Mouse (Mus musculus): ENCODE measurements around the gene Dnajc14. TPM values are rescaled to one million over a fixed set of nuclear protein-coding genes. Genes with fewer than 3 reads are reported as not detected.
A peak's percentile ranks its signal among the peaks of the same experiment; 100 is the strongest.

The Dnajc14 gene
- 54.1 and 59.5 TPM in 2 replicates for polyA plus RNA-seq (2015; fragmentation: Nextera tagmentation; extraction: Ambion mirVana)

DNA sequence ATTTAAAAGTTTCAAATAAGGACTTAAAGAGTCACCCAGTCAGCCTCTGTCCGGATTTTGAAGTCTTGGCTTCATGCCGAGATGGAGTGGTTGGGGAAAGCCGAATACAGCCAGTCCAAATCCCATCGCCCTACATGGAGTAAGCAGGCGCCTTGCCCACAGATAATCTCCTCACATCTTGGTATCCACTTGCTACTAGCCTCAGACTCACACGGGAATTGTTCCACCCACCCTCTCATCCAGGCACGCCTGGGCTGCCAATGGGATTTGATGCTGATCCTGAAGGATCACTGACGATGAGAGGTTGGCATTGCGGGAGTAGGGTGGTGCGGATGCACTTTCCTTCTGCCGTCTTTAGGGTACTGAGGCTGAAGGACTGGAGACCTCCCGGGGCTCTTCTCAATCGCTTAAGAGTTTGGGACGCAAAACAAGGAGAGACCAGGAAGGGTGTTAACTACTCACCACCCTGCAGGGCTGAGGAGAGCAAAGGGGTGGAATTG lies at the start of gene Dnajc14:
Gene Dnajc14 (plus strand): TSS at position 292 of the 500 bp plus-strand sequence.
- no peak for ATAC-seq (ENCODE audit: insufficient read depth, low FRiP score)
- WGBS = under 1% methylated on average over 14 of the region's 14 CpGs
- peaks cover 29% of the 10 kb centered on the region for H3K4me1 ChIP-seq (ENCODE audit: control insufficient read depth, insufficient read depth, low read length)

DNA sequence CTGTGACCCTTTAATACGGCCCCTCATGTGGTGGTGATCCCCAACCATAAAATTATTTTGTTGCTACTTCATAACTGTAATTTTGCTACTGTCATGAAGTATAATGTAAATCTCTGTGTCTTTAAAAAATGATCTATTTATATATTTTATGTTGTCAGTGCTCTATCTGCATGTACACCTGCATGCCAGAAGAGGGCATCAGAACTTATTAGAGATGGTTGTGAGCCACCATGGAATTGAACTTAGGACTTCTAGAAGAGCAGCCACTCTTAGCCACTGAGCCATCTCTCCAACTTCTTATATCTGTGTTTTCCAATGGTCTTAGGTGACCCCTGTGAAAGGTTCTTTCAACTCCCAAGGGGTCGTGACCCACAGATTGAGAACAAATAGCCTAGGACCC lies 31.0 kb upstream of the Dnajc14 start:
- Histone ChIP-seq H3K9ac (ENCODE audit: low read length) (no peak overlapping the region), H3K36me3 (ENCODE audit: control insufficient read depth, insufficient read depth, low read length) (no peaks in the 10 kb centered on the region), H3K9me3 (replicated peaks; ENCODE audit: control insufficient read depth, low read length) (no peaks in the 10 kb centered on the region), H3K27ac (ENCODE audit: low read length) (no peak overlapping the region), H3K4me2 (ENCODE audit: low read depth, low read length) (no peak overlapping the region), H3K27me3 (ENCODE audit: control insufficient read depth, insufficient read depth, low read length) (no peaks in the 10 kb centered on the region), H3K4me3 (replicated peaks; ENCODE audit: low read length) (no peak overlapping the region), H3K4me1 (ENCODE audit: control insufficient read depth, insufficient read depth, low read length) (no peaks in the 10 kb centered on the region)
- 78% methylated on average over 2 of the region's 2 CpGs for WGBS
- ATAC-seq (ENCODE audit: insufficient read depth, low FRiP score) = no peak

More for the DNA sequence above, at the start of gene Dnajc14:
- Histone ChIP-seq H3K9ac (ENCODE audit: low read length) (peak within 1 kb of the TSS; percentile 79), H3K4me3 (replicated peaks; ENCODE audit: low read length) (peak within 1 kb of the TSS; percentile 56), H3K27me3 (ENCODE audit: control insufficient read depth, insufficient read depth, low read length) (no peaks in the 10 kb centered on the region), H3K9me3 (replicated peaks; ENCODE audit: control insufficient read depth, low read length) (no peaks in the 10 kb centered on the region), H3K4me2 (ENCODE audit: low read depth, low read length) (peak within 1 kb of the TSS; percentile 83), H3K36me3 (ENCODE audit: control insufficient read depth, insufficient read depth, low read length) (no peaks in the 10 kb centered on the region), H3K27ac (ENCODE audit: low read length) (peak within 1 kb of the TSS; percentile 96)

DNA sequence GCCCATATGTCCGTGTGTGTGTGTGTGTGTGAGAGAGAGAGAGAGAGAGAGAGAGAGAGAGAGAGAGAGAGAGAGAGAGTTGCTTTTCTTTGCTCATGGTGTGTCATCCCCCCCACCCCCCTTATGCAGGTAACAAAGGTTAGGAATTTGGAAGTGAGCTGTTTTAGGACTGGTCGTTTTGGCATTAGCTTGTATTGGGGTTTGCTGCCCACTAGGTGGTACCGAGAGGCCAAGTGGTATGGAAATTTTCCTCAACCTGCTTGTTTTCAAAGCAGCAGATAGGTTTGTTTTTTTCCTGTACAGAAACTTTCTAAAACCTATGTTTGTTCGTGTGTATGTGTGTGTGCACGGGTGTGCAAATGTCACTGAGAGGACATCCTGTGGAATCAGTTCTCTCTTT lies 30.2 kb upstream of the Dnajc14 start:
- Histone ChIP-seq H3K4me3 (replicated peaks; ENCODE audit: low read length) (no peak overlapping the region), H3K4me2 (ENCODE audit: low read depth, low read length) (no peak overlapping the region), H3K4me1 (ENCODE audit: control insufficient read depth, insufficient read depth, low read length) (0 out of 2 replicates have a peak, but pooled peaks cover 4% of the 10 kb centered on the region), H3K9me3 (replicated peaks; ENCODE audit: control insufficient read depth, low read length) (no peaks in the 10 kb centered on the region), H3K27ac (ENCODE audit: low read length) (no peak overlapping the region), H3K9ac (ENCODE audit: low read length) (no peak overlapping the region), H3K27me3 (ENCODE audit: control insufficient read depth, insufficient read depth, low read length) (no peaks in the 10 kb centered on the region), H3K36me3 (ENCODE audit: control insufficient read depth, insufficient read depth, low read length) (no peaks in the 10 kb centered on the region)
- ATAC-seq (ENCODE audit: insufficient read depth, low FRiP score) = no peak
- 30% methylated on average over 5 of the region's 5 CpGs for WGBS

DNA sequence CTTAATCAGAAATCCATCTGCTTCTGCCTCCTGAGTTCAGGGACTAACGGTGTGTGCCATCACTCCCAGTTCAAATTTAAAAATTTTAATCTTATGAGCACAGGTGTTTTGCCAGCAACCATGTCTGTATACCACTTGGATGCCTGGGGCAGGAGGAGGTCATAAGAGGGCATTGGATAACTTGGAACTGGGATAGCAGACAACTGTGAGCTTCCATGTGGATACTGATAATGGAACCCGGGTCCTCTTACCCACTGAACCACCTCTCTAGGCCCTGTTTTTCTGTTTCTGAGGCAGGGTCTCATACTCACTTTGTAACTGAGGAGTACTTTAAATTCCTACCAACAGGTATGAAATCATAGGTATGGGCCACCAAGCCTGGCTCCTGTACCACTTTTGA lies 25.4 kb upstream of the Dnajc14 start:
- no peak overlapping the region for H3K4me3 ChIP-seq (replicated peaks; ENCODE audit: low read length)
- no peak overlapping the region for H3K9ac ChIP-seq (ENCODE audit: low read length)
- no peak for ATAC-seq (ENCODE audit: insufficient read depth, low FRiP score)
- 96% methylated on average over 2 of the region's 2 CpGs for WGBS
- H3K27ac ChIP-seq (ENCODE audit: low read length) = peak overlapping the region; percentile 79
- H3K4me2 ChIP-seq (ENCODE audit: low read depth, low read length) = no peak overlapping the region
- H3K36me3 ChIP-seq (ENCODE audit: control insufficient read depth, insufficient read depth, low read length) = no peaks in the 10 kb centered on the region
- no peaks in the 10 kb centered on the region for H3K9me3 ChIP-seq (replicated peaks; ENCODE audit: control insufficient read depth, low read length)
- no peaks in the 10 kb centered on the region for H3K27me3 ChIP-seq (ENCODE audit: control insufficient read depth, insufficient read depth, low read length)
- H3K4me1 ChIP-seq (ENCODE audit: control insufficient read depth, insufficient read depth, low read length) = peaks cover 13% of the 10 kb centered on the region; the same call in 1 of the 2 replicates

GRCm38 (mm10) chr10:128779011-128779795 lies 24.7 kb upstream of the Dnajc14 start:
- no peaks in the 10 kb centered on the region for H3K36me3 ChIP-seq (ENCODE audit: control insufficient read depth, insufficient read depth, low read length)
- no peak overlapping the region for H3K9ac ChIP-seq (ENCODE audit: low read length)
- peaks cover 13% of the 10 kb centered on the region; the same call in 1 of the 2 replicates for H3K4me1 ChIP-seq (ENCODE audit: control insufficient read depth, insufficient read depth, low read length)
- peak; percentile 96 for ATAC-seq (ENCODE audit: insufficient read depth, low FRiP score)
- H3K9me3 ChIP-seq (replicated peaks; ENCODE audit: control insufficient read depth, low read length) = no peaks in the 10 kb centered on the region
- H3K27ac ChIP-seq (ENCODE audit: low read length) = peak overlapping the region; percentile 79
- H3K27me3 ChIP-seq (ENCODE audit: control insufficient read depth, insufficient read depth, low read length) = no peaks in the 10 kb centered on the region
- H3K4me3 ChIP-seq (replicated peaks; ENCODE audit: low read length) = no peak overlapping the region
- WGBS = 24% methylated on average over 8 of the region's 8 CpGs
- H3K4me2 ChIP-seq (ENCODE audit: low read depth, low read length) = 0 out of 2 replicates have a peak overlapping the region, but pooled peaks have one; percentile 8

- Histone ChIP-seq H3K4me1 (ENCODE audit: control insufficient read depth, insufficient read depth, low read length) (peaks cover 13% of the 10 kb centered on the region; the same call in 1 of the 2 replicates), H3K9me3 (replicated peaks; ENCODE audit: control insufficient read depth, low read length) (peaks cover 3% of the 10 kb centered on the region; the same call in 1 of the 2 replicates), H3K9ac (ENCODE audit: low read length) (no peak overlapping the region), H3K36me3 (ENCODE audit: control insufficient read depth, insufficient read depth, low read length) (no peaks in the 10 kb centered on the region), H3K27ac (ENCODE audit: low read length) (no peak overlapping the region), H3K27me3 (ENCODE audit: control insufficient read depth, insufficient read depth, low read length) (no peaks in the 10 kb centered on the region), H3K4me3 (replicated peaks; ENCODE audit: low read length) (no peak overlapping the region), H3K4me2 (ENCODE audit: low read depth, low read length) (no peak overlapping the region)
- no peak for ATAC-seq (ENCODE audit: insufficient read depth, low FRiP score)
- WGBS = 90% methylated on average over 1 of the region's 1 CpGs
Observed at GRCm38 (mm10) chr10:128780200-128780599, 23.7 kb upstream of the Dnajc14 start.

GRCm38 (mm10) chr10:128790398-128791124 lies 13.3 kb upstream of the Dnajc14 start, which contains the start of gene Mmp19:
Mmp19 (plus strand) TSS chr10:128790910.
- H3K27ac ChIP-seq (ENCODE audit: low read length) = no peak within 1 kb of the TSS

GRCm38 (mm10) chr10:128792041-128792440 lies 11.8 kb upstream of the Dnajc14 start:
- H3K27ac ChIP-seq (ENCODE audit: low read length) = no peak overlapping the region
- H3K9ac ChIP-seq (ENCODE audit: low read length) = no peak overlapping the region
- H3K4me3 ChIP-seq (replicated peaks; ENCODE audit: low read length) = no peak overlapping the region
- no peak for ATAC-seq (ENCODE audit: insufficient read depth, low FRiP score)
- H3K27me3 ChIP-seq (ENCODE audit: control insufficient read depth, insufficient read depth, low read length) = no peaks in the 10 kb centered on the region
- H3K4me2 ChIP-seq (ENCODE audit: low read depth, low read length) = no peak overlapping the region
- H3K4me1 ChIP-seq (ENCODE audit: control insufficient read depth, insufficient read depth, low read length) = no peaks in the 10 kb centered on the region
- H3K9me3 ChIP-seq (replicated peaks; ENCODE audit: control insufficient read depth, low read length) = no peaks in the 10 kb centered on the region
- no peaks in the 10 kb centered on the region for H3K36me3 ChIP-seq (ENCODE audit: control insufficient read depth, insufficient read depth, low read length)

More at GRCm38 (mm10) chr10:128790398-128791124, 13.3 kb upstream of the Dnajc14 start, which contains the start of gene Mmp19:
- H3K4me2 ChIP-seq (ENCODE audit: low read depth, low read length) = peak within 1 kb of the TSS; percentile 31; the same call in 1 of the 2 replicates
- H3K9ac ChIP-seq (ENCODE audit: low read length) = peak within 1 kb of the TSS; percentile 50; the same call in 1 of the 2 replicates
- no peaks in the 10 kb centered on the region for H3K36me3 ChIP-seq (ENCODE audit: control insufficient read depth, insufficient read depth, low read length)
- WGBS = 57% methylated on average over 7 of the region's 7 CpGs
- peak within 1 kb of the TSS; percentile 24 for H3K4me3 ChIP-seq (replicated peaks; ENCODE audit: low read length)
- no peaks in the 10 kb centered on the region for H3K27me3 ChIP-seq (ENCODE audit: control insufficient read depth, insufficient read depth, low read length)
- H3K9me3 ChIP-seq (replicated peaks; ENCODE audit: control insufficient read depth, low read length) = no peaks in the 10 kb centered on the region
- ATAC-seq (ENCODE audit: insufficient read depth, low FRiP score) = no peak
- no peaks in the 10 kb centered on the region for H3K4me1 ChIP-seq (ENCODE audit: control insufficient read depth, insufficient read depth, low read length)

- Histone ChIP-seq H3K4me2 (ENCODE audit: low read depth, low read length) (no peak overlapping the region), H3K36me3 (ENCODE audit: control insufficient read depth, insufficient read depth, low read length) (no peaks in the 10 kb centered on the region), H3K27ac (ENCODE audit: low read length) (no peak overlapping the region), H3K9ac (ENCODE audit: low read length) (no peak overlapping the region), H3K27me3 (ENCODE audit: control insufficient read depth, insufficient read depth, low read length) (no peaks in the 10 kb centered on the region), H3K9me3 (replicated peaks; ENCODE audit: control insufficient read depth, low read length) (no peaks in the 10 kb centered on the region), H3K4me3 (replicated peaks; ENCODE audit: low read length) (no peak overlapping the region), H3K4me1 (ENCODE audit: control insufficient read depth, insufficient read depth, low read length) (no peaks in the 10 kb centered on the region)
- no peak for ATAC-seq (ENCODE audit: insufficient read depth, low FRiP score)
- 88% methylated on average over 1 of the region's 1 CpGs for WGBS
Observed at GRCm38 (mm10) chr10:128793258-128793657, 10.6 kb upstream of the Dnajc14 start.
